8 mouse cellular contexts compared by ENCODE assay signal in genomic region chr6:143219347-143219746, GRCm38 (mm10). TPM values are rescaled to one million over a fixed set of nuclear protein-coding genes. Genes with fewer than 3 reads are reported as not detected.
A peak's percentile ranks its signal among the peaks of the same experiment; 100 is the strongest.
DNase-seq lines count a peak whose midpoint lies in the region; ATAC-seq lines count a peak whose summit lies in the region.
"Had no signal": no experiment of that assay in that cellular context is flagged by ENCODE, and none has a peak within 500 bp of the region (broad histone marks: within the 10 kb centered on the region; RNA-seq: fewer than 3 reads in every experiment).

No protein-coding gene starts in this region.

- peak; percentile 26 to 57 for DNase-seq in CD8-positive naive resting alpha-beta T cell, adult 2 months (ENCODE audit: low read depth in 2 of 2, low spot score in 2 of 2)
- DNase-seq in NIH3T3 (ENCODE audit: low read depth), result peak; percentile 91
- DNase-seq in layer of hippocampus, adult 11-12 months (ENCODE audit: low spot score), result peak; percentile 87
- peak; percentile 76 for DNase-seq in lung, postnatal 10 days
- peak; percentile 54 for DNase-seq in retina, postnatal 7 days (ENCODE audit: low read depth, low spot score)

- H3K4me1 ChIP-seq in heart, embryonic 12.5 days (replicated peaks), result peaks cover 10% of the 10 kb centered on the region
- H3K4me1 ChIP-seq: hindbrain, embryonic 15.5 days had no signal

- ATAC-seq in common myeloid progenitor, adult 5-6 weeks (replicated peaks; ENCODE audit: low read depth, poor library complexity, severe bottlenecking), result peak; percentile 88
- ATAC-seq in heart, embryonic 12.5 days (ENCODE audit: insufficient number of reproducible peaks, low FRiP score), result peak; percentile 36; the same call in 1 of the 2 replicates

- H3K4me3 ChIP-seq in heart, embryonic 12.5 days, result no peak overlapping the region
- H3K4me3 ChIP-seq: hindbrain, embryonic 15.5 days had no signal

- H3K27ac ChIP-seq in heart, embryonic 12.5 days (ENCODE audit: poor library complexity, severe bottlenecking), result no peak overlapping the region
- H3K27ac ChIP-seq: hindbrain, embryonic 15.5 days had no signal

- no peak overlapping the region for H3K9ac ChIP-seq in heart, embryonic 12.5 days
- H3K9ac ChIP-seq: hindbrain, embryonic 15.5 days had no signal

- H3K27me3 ChIP-seq in heart, embryonic 12.5 days (replicated peaks), result no peaks in the 10 kb centered on the region
- H3K27me3 ChIP-seq: hindbrain, embryonic 15.5 days had no signal

- peaks cover 15% of the 10 kb centered on the region for H3K9me3 ChIP-seq in heart, embryonic 12.5 days (replicated peaks)
- H3K9me3 ChIP-seq: hindbrain, embryonic 15.5 days had no signal

- H3K36me3 ChIP-seq in heart, embryonic 12.5 days, result peaks cover 10% of the 10 kb centered on the region; the same call in 1 of the 2 replicates
- H3K36me3 ChIP-seq: hindbrain, embryonic 15.5 days had no signal

- no peak overlapping the region for H3K4me2 ChIP-seq in heart, embryonic 12.5 days
- H3K4me2 ChIP-seq: hindbrain, embryonic 15.5 days had no signal

- WGBS in heart, embryonic 12.5 days, result 5% methylated on average over 5 of the region's 5 CpGs

RNA-seq across cellular contexts. Expression of gene Etnk1, which starts 52.3 kb away (rescaled TPM):
- total RNA-seq in common myeloid progenitor, adult 5-6 weeks (2017), result 87.9 and 104 TPM in 2 replicates
- polyA plus RNA-seq in heart, embryonic 12.5 days (2016; fragmentation: Nextera tagmentation; extraction: Ambion mirVana), result 23.5 and 24.0 TPM in 2 replicates
